Mouse (Mus musculus): ENCODE data around the gene 1600014C10Rik. TPM values are rescaled to one million over a fixed set of nuclear protein-coding genes. Genes with fewer than 3 reads are reported as not detected.
A peak's percentile ranks its signal among the peaks of the same experiment; 100 is the strongest.

The 1600014C10Rik gene
- polyA plus RNA-seq, 1 experiment from 2014 or later: 25.0 TPM

GRCm38 (mm10) chr7:38163433-38164050, 19.5 kb upstream of the 1600014C10Rik start:
- no peak for ATAC-seq

GRCm38 (mm10) chr7:38166930-38167645, 15.9 kb upstream of the 1600014C10Rik start:
- no peak for TF ChIP-seq CTCF (IDR thresholded peaks at IDR 0.05)
- DNase-seq (ENCODE audit: low read depth, low spot score): no peak
- in situ Hi-C loops (cut with MboI; ENCODE audit: low pct_unique_long_range_greater_than_20kb): no loop called here
- ChIA-PET CTCF (interaction anchor here (1.7 kb wide), 1 partner anchor 15 kb away, joined by 8 read pairs; the partner anchor contains the start of gene 1600014C10Rik), POLR2A (no interaction called here)
- peaks cover 8% of the 10 kb centered on the region for H3K27me3 ChIP-seq
- no peak for ATAC-seq

More at GRCm38 (mm10) chr7:38163433-38164050, 19.5 kb upstream of the 1600014C10Rik start:
- no peak for TF ChIP-seq CTCF (IDR thresholded peaks at IDR 0.05)
- H3K27me3 ChIP-seq: no peaks in the 10 kb centered on the region
- in situ Hi-C loops (cut with MboI; ENCODE audit: low pct_unique_long_range_greater_than_20kb): no loop called here
- DNase-seq (ENCODE audit: low read depth, low spot score): no peak
- CTCF ChIA-PET: no interaction called here
- POLR2A ChIA-PET: no interaction called here

DNA sequence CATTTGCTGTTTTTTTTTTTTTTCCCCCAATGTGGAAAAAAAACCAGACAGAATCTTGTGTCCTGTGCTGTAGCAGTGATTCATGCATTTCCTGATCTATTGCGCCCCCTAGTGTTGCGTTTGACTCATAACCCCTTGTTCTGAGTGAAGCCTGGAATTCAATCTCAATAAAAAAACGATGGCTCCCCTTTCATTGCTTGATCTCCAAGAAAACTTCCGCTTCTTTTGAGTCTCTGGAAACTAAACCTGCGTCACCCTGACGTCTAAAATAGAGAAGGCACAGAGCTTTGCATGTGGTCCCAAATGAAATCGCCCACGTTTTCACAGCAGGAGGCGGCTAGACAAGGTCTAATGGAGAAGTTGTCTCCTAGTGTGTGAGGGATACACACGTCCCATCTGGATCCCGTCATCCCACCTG, 15.3 kb upstream of the 1600014C10Rik start:
- ATAC-seq (no peak), DNase-seq (ENCODE audit: low read depth, low spot score) (no peak)
- CTCF ChIA-PET: interaction anchor here (1.6 to 1.7 kb wide), 2 partner anchors 10 to 14 kb away, joined by 4 to 8 read pairs; partner anchors contain the start of gene 1600014C10Rik
- peak; percentile 70 for TF ChIP-seq CTCF (IDR thresholded peaks at IDR 0.05)
- in situ Hi-C loops (cut with MboI; ENCODE audit: low pct_unique_long_range_greater_than_20kb): no loop called here
- POLR2A ChIA-PET: no interaction called here
- peaks cover 8% of the 10 kb centered on the region for H3K27me3 ChIP-seq

- in situ Hi-C loops (cut with MboI; ENCODE audit: low pct_unique_long_range_greater_than_20kb): no loop called here
- peaks cover 18% of the 10 kb centered on the region for H3K27me3 ChIP-seq
- DNase-seq (ENCODE audit: low read depth, low spot score) (no peak), ATAC-seq (no peak)
- CTCF ChIA-PET: interaction anchor here (1.1 kb wide), 1 partner anchor 9 kb away, joined by 6 read pairs; the partner anchor contains the start of gene 1600014C10Rik
- TF ChIP-seq CTCF (IDR thresholded peaks at IDR 0.05): no peak
- POLR2A ChIA-PET: no interaction called here
Observed at GRCm38 (mm10) chr7:38173871-38174270, 9.1 kb upstream of the 1600014C10Rik start.

DNA sequence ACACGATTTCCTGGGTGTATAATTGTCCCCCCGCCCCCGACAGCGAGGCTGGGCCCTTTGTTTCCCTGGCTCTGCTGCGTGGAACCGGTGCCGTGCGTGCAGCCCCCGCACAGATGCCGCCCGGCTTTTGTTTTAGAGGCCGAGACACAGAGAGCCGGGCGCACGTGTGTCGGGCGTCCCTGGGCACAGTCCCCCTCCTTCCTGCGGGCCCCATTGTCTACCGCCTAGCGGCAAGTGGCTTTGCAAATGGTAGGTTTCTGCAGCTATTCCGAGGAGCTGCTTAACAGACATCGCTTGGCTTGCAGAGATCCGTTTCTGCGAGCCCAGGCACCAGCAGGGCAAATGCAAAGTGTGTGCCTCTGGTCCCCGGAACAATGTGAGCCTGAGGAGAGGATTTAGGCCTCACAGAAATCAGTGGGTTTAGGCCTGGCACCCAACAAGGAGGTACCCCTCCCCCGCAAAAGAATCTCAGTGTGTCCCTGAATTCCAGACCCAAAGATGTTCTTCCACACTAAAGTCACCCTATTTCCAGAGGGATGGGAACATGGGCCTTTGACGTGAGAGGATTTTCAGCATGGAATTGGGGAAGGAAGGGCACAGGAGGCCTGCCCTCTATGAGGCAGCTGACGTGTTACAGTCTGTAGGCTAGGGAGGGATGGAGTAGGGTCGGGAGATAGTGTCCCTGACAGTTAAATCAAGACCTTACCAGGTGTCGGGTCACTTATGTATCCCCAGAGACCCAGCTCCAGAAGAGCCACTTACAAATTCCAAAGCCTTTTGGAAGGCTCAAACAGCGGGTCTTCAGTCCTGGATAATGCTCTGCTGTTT, 8.5 kb upstream of the 1600014C10Rik start:
- in situ Hi-C loops (cut with MboI; ENCODE audit: low pct_unique_long_range_greater_than_20kb): no loop called here
- no peak for TF ChIP-seq CTCF (IDR thresholded peaks at IDR 0.05)
- ATAC-seq: no peak
- ChIA-PET POLR2A (no interaction called here), CTCF (interaction anchor here (0.7 to 1.1 kb wide), 2 partner anchors 8 to 91 kb away, joined by 3 to 6 read pairs; partner anchors contain the start of gene 1600014C10Rik)
- peaks cover 18% of the 10 kb centered on the region for H3K27me3 ChIP-seq
- no peak for DNase-seq (ENCODE audit: low read depth, low spot score)

DNA sequence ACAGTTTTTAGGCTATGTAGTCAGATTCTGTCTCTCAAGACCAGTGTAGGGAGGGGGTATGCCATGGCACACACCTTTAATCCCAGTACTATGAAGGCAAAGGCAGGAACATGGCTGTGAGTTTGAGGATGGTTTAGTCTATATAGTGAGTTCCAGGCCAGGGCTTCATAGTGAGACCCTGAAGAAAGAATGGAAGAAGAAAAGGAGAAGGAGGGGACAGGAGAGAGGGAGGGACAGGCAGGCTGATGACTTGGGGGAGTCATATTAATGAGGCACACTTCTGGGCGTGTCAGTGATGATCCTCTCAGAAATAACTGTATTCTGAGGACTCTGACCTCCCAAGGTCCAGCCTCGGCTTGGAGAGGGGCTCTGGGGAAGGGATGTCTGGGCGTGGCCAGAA, 7.0 kb upstream of the 1600014C10Rik start:
- in situ Hi-C loops (cut with MboI; ENCODE audit: low pct_unique_long_range_greater_than_20kb): no loop called here
- ChIA-PET POLR2A (no interaction called here), CTCF (interaction anchor here (0.8 to 2.4 kb wide), 4 partner anchors 10 to 74 kb away, joined by 3 to 8 read pairs (median 3); no protein-coding TSS in a partner anchor)
- ATAC-seq (no peak), DNase-seq (ENCODE audit: low read depth, low spot score) (no peak)
- H3K27me3 ChIP-seq: peaks cover 11% of the 10 kb centered on the region
- TF ChIP-seq CTCF (IDR thresholded peaks at IDR 0.05): no peak

DNA sequence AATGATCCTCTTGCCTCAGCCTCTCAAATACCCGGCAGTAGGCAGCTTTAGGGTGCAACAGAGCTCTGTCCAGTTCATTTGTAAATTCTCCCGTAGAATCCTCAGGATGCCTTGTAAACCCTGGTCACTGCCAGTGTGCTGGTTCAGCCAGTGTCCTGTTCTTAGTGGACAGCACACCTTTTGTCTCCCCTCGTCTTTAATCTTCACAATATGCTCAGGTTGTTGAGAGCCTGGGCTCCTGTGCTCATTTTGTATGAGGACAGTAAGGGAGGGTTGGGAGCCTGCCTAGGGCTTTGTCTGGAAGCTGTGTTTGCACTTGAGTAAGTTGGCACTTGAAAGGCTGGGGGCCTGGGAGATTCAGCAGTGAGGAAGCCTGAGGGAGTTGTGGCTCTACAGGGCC, 3.1 kb upstream of the 1600014C10Rik start:
- CTCF ChIA-PET: interaction anchor here (0.8 kb wide), 1 partner anchor 43 kb away, joined by 3 read pairs; no protein-coding TSS in a partner anchor
- no peak for DNase-seq (ENCODE audit: low read depth, low spot score)
- peaks cover 3% of the 10 kb centered on the region for H3K27me3 ChIP-seq
- in situ Hi-C loops (cut with MboI; ENCODE audit: low pct_unique_long_range_greater_than_20kb): no loop called here
- no peak for TF ChIP-seq CTCF (IDR thresholded peaks at IDR 0.05)
- POLR2A ChIA-PET: no interaction called here
- ATAC-seq: no peak

DNA sequence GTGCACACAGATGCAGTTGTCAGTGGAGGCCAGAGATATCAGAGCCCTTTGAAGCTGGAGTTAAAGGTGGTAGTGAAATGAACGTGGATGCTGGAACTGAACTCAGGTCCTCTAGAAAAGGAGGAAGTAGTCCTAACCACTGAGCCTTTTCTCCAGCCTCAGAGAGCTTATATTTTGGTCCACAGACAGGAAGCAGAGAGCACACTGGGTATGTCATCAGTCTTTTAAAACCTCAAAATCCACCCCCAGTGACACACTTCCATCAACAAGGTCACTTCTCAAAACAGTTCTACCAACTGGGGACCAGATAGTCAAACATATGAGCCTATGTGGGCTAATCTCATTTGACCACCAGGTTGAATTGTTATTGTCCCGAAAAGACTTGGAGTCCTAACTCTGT, 1.7 kb upstream of the 1600014C10Rik start:
- CTCF ChIA-PET: interaction anchor here (1.0 to 4.3 kb wide), 11 partner anchors 10 to 90 kb away, joined by 3 to 76 read pairs (median 8); partner anchors contain the start of gene Pop4
- POLR2A ChIA-PET: no interaction called here
- TF ChIP-seq CTCF (IDR thresholded peaks at IDR 0.05): no peak
- DNase-seq (ENCODE audit: low read depth, low spot score) (no peak), ATAC-seq (no peak)
- in situ Hi-C loops (cut with MboI; ENCODE audit: low pct_unique_long_range_greater_than_20kb): no loop called here
- peaks cover 3% of the 10 kb centered on the region for H3K27me3 ChIP-seq

- peak; percentile 70 for ATAC-seq
- no peaks in the 10 kb centered on the region for H3K27me3 ChIP-seq
- peak; percentile 97 for TF ChIP-seq CTCF (IDR thresholded peaks at IDR 0.05)
- in situ Hi-C loops (cut with MboI; ENCODE audit: low pct_unique_long_range_greater_than_20kb): no loop called here
- CTCF ChIA-PET: interaction anchor here (0.7 to 4.3 kb wide), 20 partner anchors 8 to 89 kb away, joined by 3 to 76 read pairs (median 6); partner anchors contain the start of gene Pop4
- DNase-seq (ENCODE audit: low read depth, low spot score): no peak
- POLR2A ChIA-PET: interaction anchor here (1.1 to 1.7 kb wide), 3 partner anchors 18 to 88 kb away, joined by 3 to 7 read pairs (median 4); partner anchors contain the start of gene Pop4
Observed at GRCm38 (mm10) chr7:38182596-38182961, 438 bp upstream of the 1600014C10Rik start.
